Mouse (Mus musculus) embryonic facial prominence, embryonic 12.5 days (tissue): ENCODE measurements around the gene Acvr1b. TPM values are rescaled to one million over a fixed set of nuclear protein-coding genes. Genes with fewer than 3 reads are reported as not detected.

Experiments
- ATAC-seq: fragments of 200-750 bp; cut with Nextera tagmentation; 2 replicates; pipeline ENCODE4 v1.8.0; 2017; ENCODE audit not compliant: insufficient number of reproducible peaks, insufficient read depth, low FRiP score, low TSS enrichment
- H3K27ac ChIP-seq: fragments of 300-500 bp; sonication (generic); 2 replicates; pipeline ENCODE4 v1.5.1; 2016; ENCODE audit warnings: mild to moderate bottlenecking
- H3K27me3 ChIP-seq: fragments of 300-500 bp; sonication (generic); 2 replicates; pipeline ENCODE4 v1.6.1; 2016; ENCODE audit warnings: mild to moderate bottlenecking, moderate library complexity
- H3K36me3 ChIP-seq: fragments of 300-500 bp; sonication (generic); 2 replicates; pipeline ENCODE4 v1.6.1; 2016; ENCODE audit warnings: mild to moderate bottlenecking
- H3K4me1 ChIP-seq: fragments of 300-500 bp; sonication (generic); 2 replicates; pipeline ENCODE4 v1.6.1; 2016
- H3K4me2 ChIP-seq: fragments of 300-500 bp; sonication (generic); replicated peaks from 2 replicates; pipeline ENCODE4 v1.6.1; 2016; ENCODE audit warnings: mild to moderate bottlenecking, moderate library complexity
- H3K4me3 ChIP-seq: fragments of 300-500 bp; sonication (generic); 2 replicates; pipeline ENCODE4 v1.5.1; 2016; ENCODE audit warnings: mild to moderate bottlenecking
- H3K9ac ChIP-seq: fragments of 300-500 bp; sonication (generic); 2 replicates; pipeline ENCODE4 v1.6.1; 2016; ENCODE audit warnings: mild to moderate bottlenecking, moderate library complexity
- H3K9me3 ChIP-seq: fragments of 300-500 bp; sonication (generic); 2 replicates; pipeline ENCODE4 v1.6.1; 2016; ENCODE audit warnings: mild to moderate bottlenecking, moderate library complexity
- WGBS: fragments of 180-500 bp; shearing (Covaris S2); methylation state at CpG from one replicate; pipeline ENCODE4 v1.1.7; 2016; 5-methylcytosine and 5-hydroxymethylcytosine counted together
- polyA plus RNA-seq: library from polyadenylated mRNA; unstranded; fragments of >200 nt; fragmentation: Nextera tagmentation; extraction: Ambion mirVana; gene quantifications from 2 replicates; pipeline ENCODE4 v1.2.1, GENCODE M21; 2016

The Acvr1b gene
- polyA plus RNA-seq: 7.5 and 8.2 TPM in 2 replicates

DNA sequence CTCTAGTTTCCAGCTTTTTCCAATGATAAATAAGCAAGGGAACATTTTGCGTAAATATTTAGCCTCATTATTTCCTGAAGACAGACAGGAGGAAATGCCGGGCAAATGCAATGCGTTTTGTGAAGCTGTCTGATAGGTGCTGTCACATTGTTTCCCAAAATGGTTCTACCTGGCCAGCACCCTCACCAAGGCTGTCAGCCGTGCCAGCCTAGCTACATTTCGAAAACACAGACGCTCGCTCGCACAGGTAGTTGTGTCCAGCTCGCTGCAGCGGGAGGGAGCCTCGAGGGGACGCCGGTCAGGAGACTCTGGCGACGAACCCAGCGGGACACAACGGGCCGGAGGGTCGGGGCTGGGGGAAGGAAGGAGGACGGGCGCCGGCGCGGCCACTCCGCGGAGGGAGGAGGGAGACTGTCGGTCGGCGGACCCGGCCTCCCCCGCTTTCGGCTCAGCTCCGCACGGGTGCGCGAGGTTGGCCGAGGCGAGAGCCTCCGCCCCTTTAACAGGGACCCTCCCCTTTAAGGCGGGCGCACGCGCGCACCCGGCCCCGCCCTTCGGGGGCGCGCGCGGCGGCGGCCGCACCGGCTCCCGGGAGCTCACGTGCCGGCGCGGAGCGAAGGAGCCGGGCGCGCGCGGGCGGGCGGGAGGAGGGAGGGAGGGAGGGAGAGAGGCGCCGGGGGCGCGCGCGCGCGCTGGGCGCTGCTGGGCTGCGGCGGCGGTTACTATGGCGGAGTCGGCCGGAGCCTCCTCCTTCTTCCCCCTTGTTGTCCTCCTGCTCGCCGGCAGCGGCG, at the start of gene Acvr1b:
Gene Acvr1b (plus strand): TSS at position 647 of the 791 bp plus-strand sequence.
- Histone ChIP-seq H3K4me1 (peaks cover 35% of the 10 kb centered on the region), H3K9ac (peak within 1 kb of the TSS; percentile 91), H3K9me3 (no peaks in the 10 kb centered on the region), H3K27me3 (no peaks in the 10 kb centered on the region), H3K4me2 (peak within 1 kb of the TSS; percentile 63), H3K27ac (peak within 1 kb of the TSS; percentile 77), H3K4me3 (peak within 1 kb of the TSS; percentile 82), H3K36me3 (no peaks in the 10 kb centered on the region)
- under 1% methylated on average over 36 of the region's 87 CpGs for WGBS
- peak; percentile 88 for ATAC-seq

DNA sequence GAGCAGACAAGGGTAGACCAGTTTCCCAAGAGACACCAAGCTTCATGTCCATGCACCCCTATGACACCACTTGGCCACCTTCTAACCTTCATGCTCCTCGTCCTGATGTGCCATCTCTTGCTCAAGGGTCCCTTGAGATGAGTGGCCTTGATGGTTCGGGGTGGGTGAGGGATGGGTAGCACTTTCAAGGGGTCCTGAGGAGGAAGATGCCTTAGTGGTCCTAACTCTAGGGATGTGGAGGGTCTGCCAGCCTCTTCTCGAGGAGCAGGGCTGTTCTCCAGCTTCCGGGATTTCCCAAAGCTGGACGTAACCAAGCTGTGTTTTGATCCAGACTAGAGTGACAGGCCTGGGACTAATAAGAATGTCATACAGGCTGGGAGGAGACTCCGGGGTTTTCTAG, 48.3 kb upstream of the Acvr1b start:
- Histone ChIP-seq H3K27me3 (peaks cover 33% of the 10 kb centered on the region), H3K4me1 (peaks cover 10% of the 10 kb centered on the region; the same call in 1 of the 2 replicates), H3K4me3 (no peak overlapping the region), H3K36me3 (no peaks in the 10 kb centered on the region), H3K9ac (no peak overlapping the region), H3K4me2 (no peak overlapping the region), H3K27ac (no peak overlapping the region), H3K9me3 (no peaks in the 10 kb centered on the region)
- WGBS: 89% methylated on average over 6 of the region's 6 CpGs
- ATAC-seq: no peak

DNA sequence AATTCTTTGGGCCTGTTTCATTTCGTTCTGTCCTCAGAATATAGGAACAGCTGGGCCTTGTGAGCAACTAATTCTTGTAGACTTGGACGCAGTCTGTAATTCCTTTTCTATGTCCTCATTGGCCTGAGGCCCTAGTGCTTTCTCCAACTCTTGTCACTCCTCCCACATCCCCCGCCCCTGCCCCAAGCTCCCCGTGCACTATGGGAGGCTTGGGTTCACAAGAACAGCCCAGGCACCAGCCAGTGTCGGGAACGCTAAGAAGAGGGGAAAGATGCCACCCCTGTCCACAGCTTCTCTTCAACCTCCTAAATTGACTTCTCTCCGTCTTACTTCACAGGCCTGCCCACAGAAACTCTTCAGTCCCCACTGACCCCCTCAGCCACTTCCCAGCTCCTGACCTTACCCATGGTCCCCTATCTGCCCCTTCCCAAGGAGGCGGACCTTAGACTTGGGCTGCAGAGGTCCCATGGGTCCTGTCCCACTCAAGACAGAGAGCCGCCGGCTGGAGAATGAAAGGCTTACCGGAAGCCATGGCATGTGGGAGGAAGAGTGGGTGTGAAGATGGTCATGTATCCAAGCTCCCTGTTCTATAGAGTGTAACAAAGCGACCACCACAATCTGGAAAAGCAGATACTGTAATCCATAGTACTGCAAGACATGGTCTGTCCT, 46.9 kb upstream of the Acvr1b start:
- WGBS: 80% methylated on average over 12 of the region's 12 CpGs

DNA sequence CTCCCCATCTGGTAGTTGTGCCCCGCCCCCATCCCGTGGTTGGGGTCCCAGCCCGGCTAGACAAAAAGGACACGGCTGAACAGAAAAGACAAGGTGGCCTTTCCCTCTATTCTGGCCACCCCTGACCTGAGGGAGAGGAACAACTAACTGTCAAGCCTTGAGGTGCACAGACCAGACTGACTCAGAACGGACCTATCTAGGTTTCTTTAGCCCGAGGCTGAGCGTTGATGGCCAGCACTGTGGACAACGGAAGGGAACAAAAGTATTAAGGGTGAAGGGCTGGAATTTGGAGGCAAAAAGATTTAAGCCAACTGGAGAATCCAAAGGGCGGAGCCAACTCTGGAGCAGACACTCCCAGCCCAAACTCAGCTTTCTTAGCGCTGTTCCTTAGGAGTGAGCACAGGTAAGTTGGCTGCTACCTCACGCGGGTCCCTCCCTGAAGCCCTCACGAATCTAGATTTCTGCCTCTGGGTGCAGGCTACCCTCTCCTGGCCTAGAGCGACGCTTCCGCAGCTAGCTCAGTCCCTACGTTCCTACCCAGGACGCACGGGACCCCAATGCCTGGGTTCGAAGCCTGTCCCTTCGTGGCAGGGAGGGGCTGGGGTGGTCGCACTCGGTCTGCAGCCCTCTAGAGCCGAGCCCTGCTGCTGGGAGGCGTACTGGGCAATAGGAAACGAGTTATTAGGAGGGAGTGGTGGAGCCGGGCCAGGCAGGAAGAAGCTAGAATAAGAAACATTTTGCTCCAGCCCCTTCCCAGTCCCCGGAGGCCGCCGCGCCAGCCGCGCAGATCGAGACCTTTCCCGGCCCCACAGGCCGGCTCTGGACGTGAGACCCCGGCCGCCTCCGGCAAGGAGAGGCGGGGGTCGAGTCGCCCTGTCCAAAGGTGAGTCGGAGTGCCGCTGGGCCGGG, 45.4 kb upstream of the Acvr1b start, which contains the start of gene Acvrl1:
Gene Acvrl1 (plus strand): TSS at position 342 of the 909 bp plus-strand sequence.
- H3K4me1 ChIP-seq: peaks cover 26% of the 10 kb centered on the region
- no peak; the same call in 1 of the 2 replicates for ATAC-seq
- H3K27me3 ChIP-seq: peaks cover 38% of the 10 kb centered on the region
- H3K4me3 ChIP-seq: peak within 1 kb of the TSS; percentile 36
- peak within 1 kb of the TSS; percentile 64 for H3K4me2 ChIP-seq
- no peak within 1 kb of the TSS for H3K27ac ChIP-seq
- H3K9ac ChIP-seq: peak within 1 kb of the TSS; percentile 51
- H3K9me3 ChIP-seq: no peaks in the 10 kb centered on the region
- WGBS: 3% methylated on average over 46 of the region's 46 CpGs
- H3K36me3 ChIP-seq: no peaks in the 10 kb centered on the region

More for the DNA sequence above, 46.9 kb upstream of the Acvr1b start:
- Histone ChIP-seq H3K4me1 (peaks cover 19% of the 10 kb centered on the region), H3K36me3 (no peaks in the 10 kb centered on the region), H3K27me3 (peaks cover 38% of the 10 kb centered on the region), H3K27ac (no peak overlapping the region), H3K4me3 (no peak overlapping the region), H3K9me3 (no peaks in the 10 kb centered on the region), H3K9ac (no peak overlapping the region), H3K4me2 (no peak overlapping the region)
- ATAC-seq: no peak

DNA sequence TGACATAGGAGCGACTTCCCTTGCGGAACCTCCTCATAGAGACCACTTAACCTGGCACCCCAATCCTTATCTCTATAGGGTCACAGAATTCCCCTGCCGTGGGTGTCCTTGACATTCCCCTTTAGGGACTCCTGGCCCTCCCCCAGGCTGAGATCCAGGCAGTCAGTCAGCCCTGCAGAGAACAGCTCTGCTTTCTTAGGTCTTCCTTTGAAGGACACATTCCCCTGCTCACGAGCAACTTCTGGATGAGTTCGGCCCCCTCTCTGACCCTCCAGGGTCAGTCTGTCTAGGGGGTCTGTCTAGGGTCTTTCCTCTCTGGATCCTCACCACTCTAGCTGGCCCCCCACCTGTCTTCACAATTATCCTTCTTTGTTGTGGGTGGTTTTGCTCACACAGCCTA, 44.5 kb upstream of the Acvr1b start:
- H3K27me3 ChIP-seq: peaks cover 38% of the 10 kb centered on the region
- no peaks in the 10 kb centered on the region for H3K9me3 ChIP-seq
- peak overlapping the region; percentile 64 for H3K4me2 ChIP-seq
- ATAC-seq: no peak
- no peak overlapping the region for H3K9ac ChIP-seq
- no peak overlapping the region for H3K27ac ChIP-seq
- H3K4me3 ChIP-seq: peak overlapping the region; percentile 36; the same call in 1 of the 2 replicates
- H3K36me3 ChIP-seq: no peaks in the 10 kb centered on the region
- 23% methylated on average over 5 of the region's 5 CpGs for WGBS
- H3K4me1 ChIP-seq: peaks cover 35% of the 10 kb centered on the region

DNA sequence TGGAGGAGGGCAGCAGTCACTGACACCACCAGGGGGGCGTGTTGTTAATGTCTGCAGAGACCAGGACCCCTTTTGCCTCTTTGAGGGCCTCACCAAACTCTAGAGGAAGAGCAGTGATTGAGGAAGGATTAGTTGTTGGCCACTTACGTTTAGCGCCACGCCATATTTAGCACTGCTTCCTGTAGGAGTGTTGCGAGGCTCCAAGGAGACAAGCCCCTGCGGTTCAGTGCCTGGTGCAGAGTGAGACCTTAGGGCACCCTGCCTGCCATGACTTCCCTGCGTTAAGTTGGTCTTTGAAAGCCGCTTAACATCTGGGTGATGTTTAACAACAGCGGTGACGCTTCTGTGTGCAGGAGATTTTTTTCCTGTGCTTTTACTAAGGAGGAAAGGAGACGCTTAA, 42.4 kb upstream of the Acvr1b start:
- ATAC-seq: no peak
- 31% methylated on average over 11 of the region's 11 CpGs for WGBS
- no peak overlapping the region for H3K27ac ChIP-seq

GRCm38 (mm10) chr15:101132041-101132440, 41.8 kb upstream of the Acvr1b start:
- Histone ChIP-seq H3K27ac (no peak overlapping the region), H3K27me3 (peaks cover 33% of the 10 kb centered on the region), H3K4me1 (peaks cover 48% of the 10 kb centered on the region), H3K4me3 (no peak overlapping the region), H3K9ac (no peak overlapping the region), H3K36me3 (no peaks in the 10 kb centered on the region), H3K9me3 (no peaks in the 10 kb centered on the region), H3K4me2 (no peak overlapping the region)
- ATAC-seq: no peak
- 69% methylated on average over 6 of the region's 6 CpGs for WGBS

More for the DNA sequence above, 42.4 kb upstream of the Acvr1b start:
- no peak overlapping the region for H3K4me2 ChIP-seq
- no peaks in the 10 kb centered on the region for H3K9me3 ChIP-seq
- peaks cover 33% of the 10 kb centered on the region for H3K27me3 ChIP-seq
- H3K4me3 ChIP-seq: no peak overlapping the region
- H3K36me3 ChIP-seq: no peaks in the 10 kb centered on the region
- H3K4me1 ChIP-seq: peaks cover 48% of the 10 kb centered on the region
- no peak overlapping the region for H3K9ac ChIP-seq

GRCm38 (mm10) chr15:101132761-101133160, 41.1 kb upstream of the Acvr1b start:
- no peak overlapping the region for H3K4me3 ChIP-seq
- no peak for ATAC-seq
- H3K27ac ChIP-seq: no peak overlapping the region
- H3K36me3 ChIP-seq: no peaks in the 10 kb centered on the region
- no peak overlapping the region for H3K9ac ChIP-seq
- peaks cover 48% of the 10 kb centered on the region for H3K4me1 ChIP-seq
- no peaks in the 10 kb centered on the region for H3K9me3 ChIP-seq
- no peak overlapping the region for H3K4me2 ChIP-seq
- 68% methylated on average over 6 of the region's 6 CpGs for WGBS
- peaks cover 30% of the 10 kb centered on the region for H3K27me3 ChIP-seq

GRCm38 (mm10) chr15:101133993-101134704, 39.7 kb upstream of the Acvr1b start:
- Histone ChIP-seq H3K27ac (peak overlapping the region; percentile 74), H3K4me3 (peak overlapping the region; percentile 11), H3K36me3 (no peaks in the 10 kb centered on the region), H3K4me2 (peak overlapping the region; percentile 36), H3K4me1 (peaks cover 39% of the 10 kb centered on the region), H3K9ac (no peak overlapping the region), H3K9me3 (no peaks in the 10 kb centered on the region), H3K27me3 (peaks cover 16% of the 10 kb centered on the region)
- WGBS: 13% methylated on average over 15 of the region's 15 CpGs
- no peak for ATAC-seq

DNA sequence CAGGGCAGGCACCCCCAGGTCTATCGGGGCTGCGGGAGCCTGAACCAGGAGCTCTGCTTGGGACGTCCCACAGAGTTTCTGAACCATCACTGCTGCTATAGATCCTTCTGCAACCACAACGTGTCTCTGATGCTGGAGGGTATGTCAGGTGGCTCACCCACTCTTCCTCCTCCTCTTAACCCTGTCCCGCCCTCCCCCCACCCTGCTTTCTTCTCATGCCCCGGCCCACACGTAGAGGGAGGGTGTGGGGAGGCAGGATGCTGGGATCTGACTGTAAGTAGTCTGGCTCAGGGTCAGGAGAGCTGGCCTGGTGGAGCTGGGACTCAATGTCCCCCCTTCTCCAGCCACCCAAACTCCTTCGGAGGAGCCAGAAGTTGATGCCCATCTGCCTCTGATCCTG, 38.5 kb upstream of the Acvr1b start:
- 0 out of 2 replicates have a peak, but pooled peaks cover 5% of the 10 kb centered on the region for H3K27me3 ChIP-seq
- H3K4me2 ChIP-seq: peak overlapping the region; percentile 36
- H3K4me3 ChIP-seq: peak overlapping the region; percentile 11
- no peaks in the 10 kb centered on the region for H3K36me3 ChIP-seq
- ATAC-seq: no peak
- no peak overlapping the region for H3K9ac ChIP-seq
- 0 out of 2 replicates have a peak overlapping the region, but pooled peaks have one; percentile 74 for H3K27ac ChIP-seq
- 64% methylated on average over 8 of the region's 8 CpGs for WGBS
- no peaks in the 10 kb centered on the region for H3K9me3 ChIP-seq
- H3K4me1 ChIP-seq: peaks cover 52% of the 10 kb centered on the region
